Mouse (Mus musculus) left cerebral cortex, postnatal 4 days (tissue): ENCODE results near the gene Best1. TPM values are rescaled to one million over a fixed set of nuclear protein-coding genes. Genes with fewer than 3 reads are reported as not detected.

Experiments
- DNase-seq: peaks from one replicate; pipeline ENCODE4 v3.0.0-alpha.2; 2022
- intact Hi-C: fragments of 180-260 bp; cut with DNase I; formaldehyde crosslinking; loops from one replicate; pipeline ENCODE4 v1.15.1; 2025
- total RNA-seq, 2 experiments: library from RNA; stranded (reverse); gene quantifications; 2 replicates each; pipeline ENCODE4 v1.2.3; 2021

The Best1 gene
- total RNA-seq, 2 experiments from 2014 or later, result 1.7 to 2.1 TPM

DNA sequence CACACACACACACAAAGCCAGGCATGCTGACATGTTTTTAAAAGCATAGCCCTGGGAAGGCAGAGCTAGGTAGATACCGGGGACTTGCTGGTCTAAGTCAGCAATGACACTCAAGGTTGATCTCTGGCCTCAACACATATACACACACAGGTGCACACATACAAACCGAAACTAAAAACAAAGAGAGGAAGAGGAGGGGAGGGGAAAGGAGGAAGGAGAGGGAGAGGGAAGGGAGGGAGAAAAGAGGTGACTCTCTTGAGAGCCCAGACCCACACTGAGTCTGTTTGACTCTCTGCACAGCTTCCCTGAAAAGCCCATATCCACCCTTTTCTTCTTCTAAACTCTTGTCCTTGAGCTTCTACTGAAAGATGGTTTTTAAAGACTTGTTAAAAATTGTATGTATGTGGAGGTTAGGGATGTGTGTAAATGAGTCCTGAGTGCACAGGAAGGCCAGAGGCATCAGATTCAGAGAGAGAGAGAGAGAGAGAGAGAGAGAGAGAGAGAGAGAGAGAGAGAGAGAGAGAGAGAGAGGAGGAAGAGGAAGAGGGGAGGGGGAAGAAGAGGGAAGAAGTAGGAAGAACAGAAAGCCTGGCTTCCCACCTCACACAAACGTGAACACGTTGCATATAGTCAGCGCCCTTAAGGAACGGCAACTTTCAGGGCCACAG, 63.1 kb downstream of the Best1 start:
- intact Hi-C loops, result no loop called here
- no peak for DNase-seq

DNA sequence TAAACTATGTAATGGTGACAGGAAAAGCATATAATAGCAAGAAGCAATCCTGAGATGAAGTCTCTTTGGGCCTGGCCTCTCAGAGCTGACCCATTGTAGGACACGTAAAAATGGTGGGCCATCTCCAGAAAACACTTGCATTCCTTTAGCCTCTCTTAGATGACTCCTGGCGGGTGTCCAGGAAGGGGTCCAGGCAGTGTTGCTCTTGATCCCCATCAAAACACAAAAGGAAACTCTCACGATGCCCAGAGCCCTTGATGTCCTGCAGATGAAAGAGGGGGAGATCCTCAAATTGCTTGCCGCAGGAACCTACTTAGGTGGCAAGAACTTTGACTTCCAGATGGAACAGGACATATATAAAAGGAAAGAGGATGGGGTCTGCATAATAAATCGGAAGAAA, 64.0 kb downstream of the Best1 start:
- intact Hi-C loops, result no loop called here
- no peak for DNase-seq

DNA sequence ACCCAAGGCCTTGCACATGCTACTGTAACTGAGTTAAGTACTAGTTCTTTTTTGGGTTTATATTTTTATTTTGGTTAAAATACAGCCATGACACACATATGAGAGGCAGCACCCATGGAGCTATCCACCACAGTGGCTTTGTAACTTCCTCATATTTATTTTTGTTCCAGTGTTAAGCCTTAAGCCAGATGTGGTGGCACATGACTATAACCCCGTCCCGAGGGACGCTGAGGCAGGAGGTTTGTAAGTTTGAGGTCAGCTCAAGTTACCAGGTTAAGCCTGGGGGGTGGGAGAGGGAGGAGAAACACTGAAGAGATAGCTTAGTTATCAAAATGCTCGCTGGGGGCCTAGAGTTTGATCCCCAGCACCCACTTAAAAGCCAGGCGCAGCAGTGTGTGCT, 64.9 kb downstream of the Best1 start:
- intact Hi-C loops, result no loop called here
- no peak for DNase-seq

Other genes starting within 250 kb of the Best1 start
- gene Scgb2a2, start 154.1 kb downstream of the Best1 start, total RNA-seq, result not detected
- 10 to 100 TPM; 27.2 to 30.8 TPM for gene Incenp, start 102.1 kb downstream of the Best1 start, total RNA-seq
- 1,000 to 10,000 TPM; 1,213 to 1,248 TPM for gene Fth1, start 21.0 kb downstream of the Best1 start, total RNA-seq
- 10 to 100 TPM; 12.9 to 14.9 TPM for gene Rab3il1, start within 50 bp of the Best1 start, total RNA-seq
- 10 to 100 TPM; 52.8 to 60.4 TPM for gene Fads3, start 39.9 kb upstream of the Best1 start, total RNA-seq
- gene Fads2, start 100.1 kb upstream of the Best1 start, total RNA-seq, result 100 to 1,000 TPM; 220 to 236 TPM
- 100 to 1,000 TPM; 149 to 158 TPM for gene Fads1, start 181.3 kb upstream of the Best1 start, total RNA-seq
- 100 to 1,000 TPM; 105 to 114 TPM for gene Tmem258, start 202.4 kb upstream of the Best1 start, total RNA-seq
- gene Fen1, start 202.5 kb upstream of the Best1 start, total RNA-seq, result 10 to 100 TPM; 11.7 to 11.9 TPM
- gene Myrf, start 239.1 kb upstream of the Best1 start, total RNA-seq, result 1 to 10 TPM; 1.6 to 1.8 TPM